Mouse (Mus musculus): Measurements from ENCODE around the gene R3hcc1l. TPM values are rescaled to one million over a fixed set of nuclear protein-coding genes. Genes with fewer than 3 reads are reported as not detected.

R3hcc1l gene
- polyA plus RNA-seq, 1 experiment from 2014 or later = 16.0 TPM

DNA sequence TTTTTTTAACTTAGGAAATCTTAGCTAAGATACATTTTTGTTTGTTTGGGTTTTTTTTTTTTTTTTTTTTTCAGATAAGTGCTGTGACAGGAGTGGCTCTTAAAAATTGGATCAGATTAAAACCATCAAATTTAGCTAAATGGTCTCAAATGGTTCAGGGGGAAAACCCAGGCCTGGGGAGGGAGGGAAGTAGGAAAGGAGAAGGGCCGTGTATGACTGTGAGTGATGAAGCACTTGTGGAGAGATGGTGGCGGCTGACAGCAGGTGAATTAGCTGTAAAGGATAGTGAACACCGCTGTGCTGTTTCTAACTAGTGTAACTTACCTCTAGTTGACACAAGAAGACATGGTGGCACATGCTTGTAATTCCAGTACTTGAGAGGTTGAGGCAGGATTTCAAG, 40.1 kb downstream of the R3hcc1l start:
- Histone ChIP-seq H3K4me3 (no peak overlapping the region), H3K4me1 (replicated peaks) (peaks cover 5% of the 10 kb centered on the region; the same call in 1 of the 2 replicates), H3K27ac (ENCODE audit: poor library complexity, severe bottlenecking) (no peak overlapping the region), H3K9me3 (replicated peaks) (no peaks in the 10 kb centered on the region), H3K36me3 (peaks cover 13% of the 10 kb centered on the region), H3K4me2 (no peak overlapping the region), H3K9ac (no peak overlapping the region), H3K27me3 (replicated peaks) (no peaks in the 10 kb centered on the region)
- ATAC-seq (ENCODE audit: insufficient number of reproducible peaks, low FRiP score) = no peak
- WGBS = 76% methylated on average over 3 of the region's 3 CpGs

GRCm38 (mm10) chr19:42561991-42562390, 43.4 kb downstream of the R3hcc1l start:
- no peak overlapping the region for H3K9ac ChIP-seq

GRCm38 (mm10) chr19:42562981-42563380, 44.4 kb downstream of the R3hcc1l start:
- Histone ChIP-seq H3K4me2 (no peak overlapping the region), H3K27me3 (replicated peaks) (no peaks in the 10 kb centered on the region), H3K4me1 (replicated peaks) (no peaks in the 10 kb centered on the region), H3K4me3 (no peak overlapping the region), H3K9me3 (replicated peaks) (no peaks in the 10 kb centered on the region), H3K27ac (ENCODE audit: poor library complexity, severe bottlenecking) (no peak overlapping the region), H3K9ac (no peak overlapping the region), H3K36me3 (peaks cover 19% of the 10 kb centered on the region)
- ATAC-seq (ENCODE audit: insufficient number of reproducible peaks, low FRiP score) = no peak
- 96% methylated on average over 3 of the region's 3 CpGs for WGBS

More at GRCm38 (mm10) chr19:42561991-42562390, 43.4 kb downstream of the R3hcc1l start:
- no peak overlapping the region for H3K4me3 ChIP-seq
- 95% methylated on average over 1 of the region's 1 CpGs for WGBS
- H3K27me3 ChIP-seq (replicated peaks) = no peaks in the 10 kb centered on the region
- H3K27ac ChIP-seq (ENCODE audit: poor library complexity, severe bottlenecking) = no peak overlapping the region
- H3K36me3 ChIP-seq = peaks cover 19% of the 10 kb centered on the region
- H3K9me3 ChIP-seq (replicated peaks) = no peaks in the 10 kb centered on the region
- H3K4me1 ChIP-seq (replicated peaks) = no peaks in the 10 kb centered on the region
- ATAC-seq (ENCODE audit: insufficient number of reproducible peaks, low FRiP score) = no peak
- no peak overlapping the region for H3K4me2 ChIP-seq

DNA sequence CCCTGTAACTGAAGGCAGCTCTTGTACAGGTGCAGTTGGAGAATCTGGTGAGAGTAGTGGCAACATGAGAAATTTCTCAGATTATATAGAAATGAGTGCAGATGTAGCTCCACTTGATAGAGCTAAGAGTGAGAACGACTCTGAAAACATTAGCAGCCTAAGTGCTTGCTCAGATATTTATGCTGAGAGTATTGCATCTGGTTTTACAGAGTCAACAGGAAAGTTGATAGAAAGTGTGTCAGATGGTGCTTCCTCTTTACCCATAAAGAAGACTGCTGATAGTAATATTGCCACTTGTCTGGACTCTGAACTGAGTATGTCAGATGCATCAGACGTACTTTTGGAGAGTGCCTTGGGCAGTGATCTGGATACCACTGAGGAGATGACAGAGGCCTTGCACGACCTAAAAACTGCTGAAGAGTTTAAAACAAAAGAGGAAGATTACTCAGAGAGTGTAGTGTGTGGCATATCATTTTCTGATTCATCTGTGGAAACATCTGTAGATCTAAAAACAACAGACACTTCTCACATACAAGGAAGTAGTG, 45.2 kb downstream of the R3hcc1l start:
- 76% methylated on average over 3 of the region's 3 CpGs for WGBS
- ATAC-seq (ENCODE audit: insufficient number of reproducible peaks, low FRiP score) = no peak

DNA sequence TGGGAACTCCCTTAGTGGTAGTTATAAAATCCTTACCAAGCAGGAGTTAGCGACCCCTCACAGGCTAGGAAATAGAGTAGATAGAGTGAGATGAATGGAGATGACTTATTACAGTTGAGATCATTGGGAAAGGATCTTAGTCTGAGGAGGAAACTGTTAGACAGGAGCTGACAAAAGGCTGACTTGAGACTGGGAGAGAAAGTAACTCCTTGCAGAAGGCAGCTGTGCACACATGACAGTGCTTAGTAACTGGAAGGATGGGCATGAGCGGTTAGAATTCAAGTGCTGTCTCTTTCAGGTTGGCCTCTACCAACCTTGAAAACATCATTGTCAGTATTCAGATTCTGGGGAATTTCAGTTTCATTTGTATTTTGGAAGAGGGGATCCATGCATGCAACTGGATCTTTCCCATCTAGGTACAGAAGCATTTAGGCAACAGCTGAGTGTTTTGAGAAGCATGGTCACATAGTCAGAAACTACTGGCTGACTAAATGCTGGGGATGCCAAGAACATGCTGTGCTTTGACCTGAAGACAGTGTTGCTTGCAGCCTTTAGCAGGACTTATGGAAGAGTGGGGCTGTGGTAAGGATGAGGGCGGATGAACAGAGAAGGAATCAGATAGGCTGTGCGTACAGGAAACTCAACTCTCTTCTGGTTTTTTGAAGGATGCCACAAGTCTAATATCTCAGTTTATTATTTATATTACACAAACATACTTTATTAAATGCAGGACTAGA, 47.9 kb downstream of the R3hcc1l start:
- no peak overlapping the region for H3K27ac ChIP-seq (ENCODE audit: poor library complexity, severe bottlenecking)
- ATAC-seq (ENCODE audit: insufficient number of reproducible peaks, low FRiP score) = no peak
- H3K4me3 ChIP-seq = no peak overlapping the region

More for the DNA sequence above, 45.2 kb downstream of the R3hcc1l start:
- Histone ChIP-seq H3K4me2 (no peak overlapping the region), H3K4me1 (replicated peaks) (no peaks in the 10 kb centered on the region), H3K9ac (no peak overlapping the region), H3K27ac (ENCODE audit: poor library complexity, severe bottlenecking) (no peak overlapping the region), H3K36me3 (peaks cover 19% of the 10 kb centered on the region), H3K27me3 (replicated peaks) (no peaks in the 10 kb centered on the region), H3K4me3 (no peak overlapping the region), H3K9me3 (replicated peaks) (no peaks in the 10 kb centered on the region)

GRCm38 (mm10) chr19:42567020-42567419, 48.5 kb downstream of the R3hcc1l start:
- Histone ChIP-seq H3K4me1 (replicated peaks) (0 out of 2 replicates have a peak, but pooled peaks cover 3% of the 10 kb centered on the region), H3K27ac (ENCODE audit: poor library complexity, severe bottlenecking) (no peak overlapping the region), H3K36me3 (peaks cover 19% of the 10 kb centered on the region), H3K9me3 (replicated peaks) (no peaks in the 10 kb centered on the region), H3K4me2 (no peak overlapping the region), H3K4me3 (no peak overlapping the region), H3K9ac (no peak overlapping the region), H3K27me3 (replicated peaks) (no peaks in the 10 kb centered on the region)
- no peak for ATAC-seq (ENCODE audit: insufficient number of reproducible peaks, low FRiP score)

More for the DNA sequence above, 47.9 kb downstream of the R3hcc1l start:
- 88% methylated on average over 4 of the region's 4 CpGs for WGBS
- Histone ChIP-seq H3K4me2 (no peak overlapping the region), H3K4me1 (replicated peaks) (0 out of 2 replicates have a peak, but pooled peaks cover 3% of the 10 kb centered on the region), H3K27me3 (replicated peaks) (no peaks in the 10 kb centered on the region), H3K9ac (no peak overlapping the region), H3K36me3 (peaks cover 19% of the 10 kb centered on the region), H3K9me3 (replicated peaks) (no peaks in the 10 kb centered on the region)

DNA sequence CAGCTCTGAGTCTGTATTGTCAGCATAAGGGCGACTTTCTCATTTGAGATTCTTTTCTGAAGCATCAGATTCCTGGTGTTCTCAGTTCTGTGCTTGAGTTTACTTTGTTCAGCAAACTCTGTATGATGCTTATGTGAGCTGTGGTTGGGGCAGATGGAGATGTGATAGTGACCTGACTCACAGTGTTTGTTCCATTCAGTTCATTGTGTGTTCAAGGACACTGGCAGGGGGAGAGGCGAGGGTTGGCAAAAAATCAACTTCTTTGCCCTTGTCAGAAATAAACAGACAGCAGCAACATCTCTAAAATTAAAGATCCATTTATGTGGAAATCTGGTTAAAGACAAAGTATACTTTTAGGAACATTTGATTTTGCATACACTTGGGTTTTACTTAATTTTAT, 50.5 kb downstream of the R3hcc1l start:
- Histone ChIP-seq H3K27me3 (replicated peaks) (no peaks in the 10 kb centered on the region), H3K9me3 (replicated peaks) (no peaks in the 10 kb centered on the region), H3K4me2 (no peak overlapping the region), H3K36me3 (peaks cover 2% of the 10 kb centered on the region), H3K4me3 (no peak overlapping the region), H3K4me1 (replicated peaks) (0 out of 2 replicates have a peak, but pooled peaks cover 3% of the 10 kb centered on the region), H3K9ac (no peak overlapping the region), H3K27ac (ENCODE audit: poor library complexity, severe bottlenecking) (no peak overlapping the region)
- WGBS = 82% methylated on average over 2 of the region's 2 CpGs
- ATAC-seq (ENCODE audit: insufficient number of reproducible peaks, low FRiP score) = no peak

DNA sequence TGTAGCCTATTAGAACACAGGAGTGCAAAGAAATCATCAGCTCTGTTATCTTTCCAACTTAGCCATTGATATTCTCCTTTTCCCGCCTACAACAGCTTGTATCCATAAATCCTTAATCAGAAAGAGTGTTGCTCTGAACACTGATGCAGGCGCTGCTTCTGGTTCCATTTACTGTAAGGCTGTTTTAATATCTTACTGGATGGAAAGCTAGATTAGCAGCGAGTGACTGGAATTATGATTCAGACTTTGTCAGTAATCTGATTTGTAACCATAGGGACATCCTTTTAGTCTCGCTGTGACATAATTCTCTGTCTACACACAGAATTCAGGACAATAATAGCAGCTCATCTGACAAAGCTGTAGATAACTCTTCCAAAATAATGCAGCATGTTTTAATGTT, 52.7 kb downstream of the R3hcc1l start:
- Histone ChIP-seq H3K27ac (ENCODE audit: poor library complexity, severe bottlenecking) (no peak overlapping the region), H3K36me3 (no peaks in the 10 kb centered on the region; the same call in 1 of the 2 replicates), H3K4me1 (replicated peaks) (0 out of 2 replicates have a peak, but pooled peaks cover 3% of the 10 kb centered on the region), H3K27me3 (replicated peaks) (no peaks in the 10 kb centered on the region), H3K9me3 (replicated peaks) (no peaks in the 10 kb centered on the region), H3K4me3 (no peak overlapping the region), H3K4me2 (no peak overlapping the region), H3K9ac (no peak overlapping the region)
- WGBS = 73% methylated on average over 4 of the region's 4 CpGs
- no peak for ATAC-seq (ENCODE audit: insufficient number of reproducible peaks, low FRiP score)

DNA sequence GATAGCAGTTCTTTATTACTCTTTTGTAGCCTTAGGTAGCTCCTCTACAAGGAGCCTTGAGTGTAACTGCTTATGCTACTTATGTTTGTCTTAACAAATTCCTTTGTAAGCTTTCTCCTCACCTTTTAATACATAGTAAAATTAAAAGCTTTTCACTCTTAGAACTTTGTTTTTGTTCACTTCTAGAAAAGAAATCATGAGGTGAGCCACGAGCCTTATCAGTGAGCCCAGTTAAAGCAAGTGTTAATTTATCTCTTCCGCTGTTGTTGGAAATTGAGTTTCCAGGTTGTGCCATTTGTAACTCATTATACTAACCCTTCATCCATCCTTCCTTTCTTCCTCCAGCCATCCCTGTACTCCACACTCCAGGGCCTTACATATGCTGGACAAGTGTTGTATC, 56.8 kb downstream of the R3hcc1l start:
- Histone ChIP-seq H3K9me3 (replicated peaks) (no peaks in the 10 kb centered on the region), H3K4me2 (no peak overlapping the region), H3K27me3 (replicated peaks) (no peaks in the 10 kb centered on the region), H3K4me3 (no peak overlapping the region), H3K36me3 (no peaks in the 10 kb centered on the region), H3K9ac (no peak overlapping the region), H3K4me1 (replicated peaks) (no peaks in the 10 kb centered on the region), H3K27ac (ENCODE audit: poor library complexity, severe bottlenecking) (no peak overlapping the region)
- 60% methylated on average over 2 of the region's 2 CpGs for WGBS
- ATAC-seq (ENCODE audit: insufficient number of reproducible peaks, low FRiP score) = no peak

- no peak for ATAC-seq (ENCODE audit: insufficient number of reproducible peaks, low FRiP score)
- Histone ChIP-seq H3K27ac (ENCODE audit: poor library complexity, severe bottlenecking) (no peak overlapping the region), H3K4me3 (no peak overlapping the region), H3K36me3 (no peaks in the 10 kb centered on the region), H3K4me1 (replicated peaks) (0 out of 2 replicates have a peak, but pooled peaks cover 3% of the 10 kb centered on the region), H3K9ac (no peak overlapping the region), H3K27me3 (replicated peaks) (no peaks in the 10 kb centered on the region), H3K9me3 (replicated peaks) (no peaks in the 10 kb centered on the region), H3K4me2 (no peak overlapping the region)
- WGBS = 88% methylated on average over 1 of the region's 1 CpGs
These were observed 58.3 kb downstream of the R3hcc1l start for GRCm38 (mm10) chr19:42576856-42577255.

DNA sequence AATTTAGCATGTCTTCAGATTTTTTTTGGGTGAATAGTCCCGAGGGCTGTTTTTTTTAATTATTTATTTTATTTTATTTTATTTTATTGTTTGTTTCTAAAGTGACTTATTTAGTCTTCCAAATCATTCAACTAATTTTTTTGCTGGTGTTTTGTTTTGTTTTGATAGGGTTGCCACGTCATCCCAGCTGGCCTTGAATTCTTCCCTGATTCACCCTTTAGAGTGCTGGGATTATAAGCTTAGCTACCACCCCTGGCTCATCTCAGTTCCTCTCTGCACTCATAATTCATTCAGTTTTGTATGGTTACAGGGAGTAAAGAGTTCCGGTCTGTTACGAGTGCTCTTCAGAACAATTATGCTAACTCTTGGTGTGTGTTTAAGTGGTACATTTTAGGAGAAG, 60.1 kb downstream of the R3hcc1l start:
- Histone ChIP-seq H3K9me3 (replicated peaks) (no peaks in the 10 kb centered on the region), H3K9ac (no peak overlapping the region), H3K36me3 (peaks cover 11% of the 10 kb centered on the region; the same call in 1 of the 2 replicates), H3K4me3 (no peak overlapping the region), H3K27me3 (replicated peaks) (no peaks in the 10 kb centered on the region), H3K4me1 (replicated peaks) (0 out of 2 replicates have a peak, but pooled peaks cover 3% of the 10 kb centered on the region), H3K27ac (ENCODE audit: poor library complexity, severe bottlenecking) (no peak overlapping the region), H3K4me2 (no peak overlapping the region)
- 84% methylated on average over 4 of the region's 4 CpGs for WGBS
- no peak for ATAC-seq (ENCODE audit: insufficient number of reproducible peaks, low FRiP score)

All from heart, embryonic 12.5 days (tissue).